Mouse (Mus musculus): ENCODE data around the gene Slc22a17. TPM values are rescaled to one million over a fixed set of nuclear protein-coding genes. Genes with fewer than 3 reads are reported as not detected.

The Slc22a17 gene
- polyA plus RNA-seq, 1 experiment from 2014 or later, result 153 TPM

- peaks cover 17% of the 10 kb centered on the region for H3K4me1 ChIP-seq (replicated peaks)
- H3K4me2 ChIP-seq, result no peak overlapping the region
- no peak overlapping the region for H3K9ac ChIP-seq
- ATAC-seq (ENCODE audit: low read depth), result no peak
- WGBS, result 93% methylated on average over 16 of the region's 16 CpGs
- no peaks in the 10 kb centered on the region for H3K27me3 ChIP-seq
- peaks cover 53% of the 10 kb centered on the region for H3K36me3 ChIP-seq
- H3K27ac ChIP-seq (replicated peaks), result no peak overlapping the region
- peaks cover 12% of the 10 kb centered on the region; the same call in 1 of the 2 replicates for H3K9me3 ChIP-seq
- H3K4me3 ChIP-seq, result no peak overlapping the region
Observed at GRCm38 (mm10) chr14:54920076-54920685, 7.2 kb upstream of the Slc22a17 start.

DNA sequence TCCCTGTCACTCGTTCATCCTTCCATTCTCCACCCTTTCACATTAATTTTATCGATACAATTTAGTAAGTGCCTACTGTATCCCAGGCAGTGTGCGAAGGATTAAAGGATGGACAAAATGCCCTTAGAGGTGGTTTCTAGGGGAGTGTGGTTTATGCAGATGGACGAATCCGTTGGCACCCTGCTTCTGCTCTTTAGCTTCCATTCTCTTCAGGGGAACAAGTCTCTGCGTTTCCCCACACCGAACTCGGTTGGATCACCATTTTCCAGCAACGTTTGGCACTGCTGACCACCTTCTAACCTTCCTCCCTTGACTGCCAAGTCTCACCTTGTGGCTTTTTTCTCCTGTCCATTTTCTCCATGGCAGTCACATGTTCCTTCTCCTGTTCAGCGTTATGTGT, 411 bp upstream of the Slc22a17 start:
- peak; percentile 12; the same call in 1 of the 2 replicates for ATAC-seq (ENCODE audit: low read depth)
- H3K9ac ChIP-seq, result peak overlapping the region; percentile 99
- WGBS, result 16% methylated on average over 10 of the region's 10 CpGs

DNA sequence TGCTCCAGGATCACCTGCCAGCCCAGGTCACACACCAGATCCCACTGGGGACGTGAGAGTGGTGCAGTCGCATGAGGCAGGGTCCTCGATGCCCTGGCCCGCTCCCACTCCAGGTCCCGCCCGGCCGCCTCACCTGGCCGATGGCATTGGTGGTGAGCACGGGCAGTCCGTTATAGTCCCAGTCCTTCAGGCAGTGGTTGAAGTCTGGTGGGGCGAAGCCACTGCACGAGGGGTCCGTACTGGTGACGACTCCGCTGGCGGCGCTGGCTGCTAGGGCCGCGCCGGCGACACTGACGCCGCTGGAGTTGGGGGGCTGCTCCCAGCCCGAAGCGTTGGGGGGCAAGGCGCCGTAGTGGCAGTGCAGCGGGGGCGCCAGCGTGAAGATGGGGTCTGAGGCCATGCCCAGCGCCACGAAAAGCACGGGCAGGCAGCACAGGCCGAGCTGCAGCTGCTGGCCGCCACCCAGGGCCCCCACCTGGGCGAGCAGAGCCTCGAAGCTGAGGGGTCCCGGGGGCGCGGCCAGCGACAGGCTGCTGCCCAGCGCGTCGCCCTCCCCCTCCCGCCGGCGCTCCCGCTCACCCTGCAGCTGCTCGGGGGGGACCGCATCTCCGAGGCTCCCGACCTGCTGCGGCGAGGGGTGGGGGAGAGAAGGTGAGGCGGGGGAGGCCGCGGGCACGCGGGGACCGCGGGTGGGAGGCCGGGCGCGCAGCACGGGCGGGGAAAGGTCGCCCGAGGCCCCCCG, 652 bp downstream of the Slc22a17 start:
- WGBS, result 3% methylated on average over 62 of the region's 69 CpGs
- peak overlapping the region; percentile 87 for H3K4me3 ChIP-seq
- peak; percentile 79 for ATAC-seq (ENCODE audit: low read depth)
- peak overlapping the region; percentile 99 for H3K9ac ChIP-seq
- peaks cover 60% of the 10 kb centered on the region for H3K4me1 ChIP-seq (replicated peaks)
- peak overlapping the region; percentile 94 for H3K27ac ChIP-seq (replicated peaks)
- no peaks in the 10 kb centered on the region for H3K27me3 ChIP-seq
- H3K4me2 ChIP-seq, result peak overlapping the region; percentile 96
- peaks cover 44% of the 10 kb centered on the region for H3K36me3 ChIP-seq
- no peaks in the 10 kb centered on the region for H3K9me3 ChIP-seq

More for the DNA sequence above, 411 bp upstream of the Slc22a17 start:
- Histone ChIP-seq H3K4me1 (replicated peaks) (peaks cover 49% of the 10 kb centered on the region), H3K27ac (replicated peaks) (peak overlapping the region; percentile 94), H3K27me3 (no peaks in the 10 kb centered on the region), H3K4me3 (peak overlapping the region; percentile 87), H3K4me2 (peak overlapping the region; percentile 96), H3K36me3 (peaks cover 39% of the 10 kb centered on the region), H3K9me3 (no peaks in the 10 kb centered on the region)

GRCm38 (mm10) chr14:54908682-54909081, 4.2 kb downstream of the Slc22a17 start:
- 75% methylated on average over 7 of the region's 7 CpGs for WGBS
- Histone ChIP-seq H3K4me1 (replicated peaks) (peaks cover 56% of the 10 kb centered on the region), H3K36me3 (peaks cover 64% of the 10 kb centered on the region)

GRCm38 (mm10) chr14:54903641-54904040, 9.3 kb downstream of the Slc22a17 start:
- 89% methylated on average over 4 of the region's 4 CpGs for WGBS

More at GRCm38 (mm10) chr14:54908682-54909081, 4.2 kb downstream of the Slc22a17 start:
- Histone ChIP-seq H3K9me3 (no peaks in the 10 kb centered on the region), H3K27me3 (no peaks in the 10 kb centered on the region), H3K4me3 (no peak overlapping the region), H3K9ac (peak overlapping the region; percentile 26; the same call in 1 of the 2 replicates), H3K4me2 (no peak overlapping the region), H3K27ac (replicated peaks) (no peak overlapping the region)
- no peak for ATAC-seq (ENCODE audit: low read depth)

DNA sequence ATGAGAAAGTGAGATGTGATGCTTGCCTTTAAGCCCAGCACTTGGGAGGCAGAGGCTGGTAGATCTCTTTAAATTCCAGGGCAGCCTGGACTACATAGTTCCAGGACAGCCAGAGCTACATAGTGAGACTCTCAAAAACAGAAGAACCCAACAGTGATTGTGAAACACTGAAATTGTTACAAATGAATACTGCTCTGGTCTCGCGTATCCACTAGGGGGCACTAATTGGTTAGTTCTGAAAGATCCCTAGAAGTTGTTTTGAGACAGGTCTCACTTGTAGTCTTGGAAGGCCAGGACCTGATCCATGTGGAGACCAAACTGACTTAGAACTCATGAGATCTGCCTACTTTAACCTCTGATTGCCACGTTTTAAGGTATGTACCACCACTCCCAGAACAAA, 12.5 kb downstream of the Slc22a17 start:
- 1% methylated on average over 3 of the region's 3 CpGs for WGBS
- peaks cover 59% of the 10 kb centered on the region for H3K36me3 ChIP-seq

More at GRCm38 (mm10) chr14:54903641-54904040, 9.3 kb downstream of the Slc22a17 start:
- H3K9me3 ChIP-seq, result no peaks in the 10 kb centered on the region
- ATAC-seq (ENCODE audit: low read depth), result no peak
- no peak overlapping the region for H3K9ac ChIP-seq
- H3K27ac ChIP-seq (replicated peaks), result no peak overlapping the region
- peaks cover 14% of the 10 kb centered on the region for H3K4me1 ChIP-seq (replicated peaks)
- H3K36me3 ChIP-seq, result peaks cover 60% of the 10 kb centered on the region
- H3K4me2 ChIP-seq, result no peak overlapping the region
- H3K27me3 ChIP-seq, result no peaks in the 10 kb centered on the region
- no peak overlapping the region for H3K4me3 ChIP-seq

GRCm38 (mm10) chr14:54897445-54897844, 15.5 kb downstream of the Slc22a17 start:
- no peak for ATAC-seq (ENCODE audit: low read depth)
- no peak overlapping the region for H3K4me3 ChIP-seq

More for the DNA sequence above, 12.5 kb downstream of the Slc22a17 start:
- Histone ChIP-seq H3K27me3 (no peaks in the 10 kb centered on the region), H3K4me2 (no peak overlapping the region), H3K9ac (no peak overlapping the region), H3K4me3 (no peak overlapping the region), H3K27ac (replicated peaks) (peak overlapping the region; percentile 25), H3K9me3 (no peaks in the 10 kb centered on the region), H3K4me1 (replicated peaks) (peaks cover 24% of the 10 kb centered on the region)
- peak; percentile 53; the same call in 1 of the 2 replicates for ATAC-seq (ENCODE audit: low read depth)

GRCm38 (mm10) chr14:54894296-54895151, 18.4 kb downstream of the Slc22a17 start:
- Histone ChIP-seq H3K4me3 (peak overlapping the region; percentile 95), H3K9me3 (no peaks in the 10 kb centered on the region), H3K4me2 (peak overlapping the region; percentile 82), H3K27me3 (no peaks in the 10 kb centered on the region), H3K27ac (replicated peaks) (peak overlapping the region; percentile 98), H3K4me1 (replicated peaks) (peaks cover 34% of the 10 kb centered on the region), H3K36me3 (peaks cover 39% of the 10 kb centered on the region), H3K9ac (peak overlapping the region; percentile 99)
- ATAC-seq (ENCODE audit: low read depth), result peak; percentile 65
- under 1% methylated on average over 51 of the region's 54 CpGs for WGBS

More at GRCm38 (mm10) chr14:54897445-54897844, 15.5 kb downstream of the Slc22a17 start:
- Histone ChIP-seq H3K4me1 (replicated peaks) (peaks cover 34% of the 10 kb centered on the region), H3K27ac (replicated peaks) (no peak overlapping the region), H3K27me3 (no peaks in the 10 kb centered on the region), H3K4me2 (no peak overlapping the region), H3K9me3 (no peaks in the 10 kb centered on the region), H3K36me3 (peaks cover 39% of the 10 kb centered on the region), H3K9ac (0 out of 2 replicates have a peak overlapping the region, but pooled peaks have one; percentile 17)
- 71% methylated on average over 2 of the region's 2 CpGs for WGBS

GRCm38 (mm10) chr14:54893651-54894181, 19.2 kb downstream of the Slc22a17 start:
- Histone ChIP-seq H3K4me3 (peak overlapping the region; percentile 95), H3K9me3 (no peaks in the 10 kb centered on the region), H3K4me1 (replicated peaks) (peaks cover 34% of the 10 kb centered on the region), H3K36me3 (peaks cover 32% of the 10 kb centered on the region), H3K27ac (replicated peaks) (peak overlapping the region; percentile 98), H3K4me2 (peak overlapping the region; percentile 47), H3K9ac (peak overlapping the region; percentile 99), H3K27me3 (no peaks in the 10 kb centered on the region)
- ATAC-seq (ENCODE audit: low read depth), result peak; percentile 99
- under 1% methylated on average over 38 of the region's 38 CpGs for WGBS

DNA sequence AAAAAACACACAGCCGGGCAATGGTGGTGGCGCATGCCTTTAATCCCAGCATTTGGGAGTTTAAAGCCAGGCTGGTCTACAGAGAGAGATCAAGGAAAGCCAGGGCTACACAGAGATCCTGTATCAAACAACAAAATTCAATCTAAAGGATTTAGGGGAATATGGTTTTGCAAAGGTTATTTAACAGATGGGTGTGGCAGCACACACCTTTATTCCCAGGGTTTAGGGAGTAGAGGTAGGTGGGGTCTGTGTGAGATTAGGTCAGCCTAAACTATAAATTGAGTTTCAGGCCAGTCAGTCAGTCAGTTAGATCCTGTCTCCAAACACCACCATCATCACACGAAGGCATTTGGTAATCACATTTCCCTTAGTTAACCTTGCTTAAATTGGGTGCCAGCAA, 20.7 kb downstream of the Slc22a17 start, which contains the start of gene Pabpn1:
Gene Pabpn1, plus strand, starts transcription at position 301 of the 400 bp plus-strand sequence.
- Histone ChIP-seq H3K4me2 (peak within 1 kb of the TSS; percentile 47), H3K4me1 (replicated peaks) (peaks cover 28% of the 10 kb centered on the region), H3K27me3 (no peaks in the 10 kb centered on the region), H3K27ac (replicated peaks) (peak within 1 kb of the TSS; percentile 81), H3K36me3 (peaks cover 18% of the 10 kb centered on the region), H3K4me3 (peak within 1 kb of the TSS; percentile 95), H3K9ac (peak within 1 kb of the TSS; percentile 51), H3K9me3 (no peaks in the 10 kb centered on the region)
- 96% methylated on average over 3 of the region's 3 CpGs for WGBS
- ATAC-seq (ENCODE audit: low read depth), result no peak

GRCm38 (mm10) chr14:54885309-54885708, 27.6 kb downstream of the Slc22a17 start:
- Histone ChIP-seq H3K9me3 (no peaks in the 10 kb centered on the region), H3K4me1 (replicated peaks) (peaks cover 30% of the 10 kb centered on the region), H3K9ac (peak overlapping the region; percentile 93), H3K36me3 (peaks cover 20% of the 10 kb centered on the region), H3K27ac (replicated peaks) (no peak overlapping the region), H3K27me3 (no peaks in the 10 kb centered on the region), H3K4me2 (peak overlapping the region; percentile 78), H3K4me3 (0 out of 2 replicates have a peak overlapping the region, but pooled peaks have one; percentile 74)
- 91% methylated on average over 11 of the region's 11 CpGs for WGBS
- no peak for ATAC-seq (ENCODE audit: low read depth)

All from neural tube, embryonic 13.5 days (tissue).